Mouse (Mus musculus) CD4-positive, CD25-positive, alpha-beta regulatory T cell, adult 4 months (primary cell): ENCODE data around the gene Pilrb2. TPM values are rescaled to one million over a fixed set of nuclear protein-coding genes. Genes with fewer than 3 reads are reported as not detected.
"Not testable (repeated sequence)": the region's sequence is repeated elsewhere in the genome, so short reads cannot be mapped to it uniquely, and the experiment has no call there.

ENCODE experiments used
- ATAC-seq: one replicate; pipeline ENCODE4 v1.8.0; 2017
- polyA plus RNA-seq, 2 experiments: library from polyadenylated mRNA; unstranded; fragments of 100-300 nt; shearing (Covaris generic); gene quantifications; one replicate each; pipeline ENCODE4 v1.2.1; 2017

Pilrb2 gene
- 1 to 10 TPM in 1 of 2 experiments, not detected in 1; 1.9 TPM for polyA plus RNA-seq

GRCm38 (mm10) chr5:137871644-137872380, at the start of gene Pilrb2:
Gene Pilrb2 (minus strand): TSS chr5:137871815.
- ATAC-seq = not testable (repeated sequence)

- no peak for ATAC-seq
These were observed 43.9 kb upstream of the Pilrb2 start for GRCm38 (mm10) chr5:137915550-137915949.

GRCm38 (mm10) chr5:137914508-137914907, 42.9 kb upstream of the Pilrb2 start:
- ATAC-seq = no peak

GRCm38 (mm10) chr5:137909564-137910262, 38.1 kb upstream of the Pilrb2 start:
- no peak for ATAC-seq

- no peak for ATAC-seq
These were observed 26.2 kb upstream of the Pilrb2 start for GRCm38 (mm10) chr5:137897812-137898211.

- no peak for ATAC-seq
These were observed 21.3 kb upstream of the Pilrb2 start for GRCm38 (mm10) chr5:137892954-137893353.

GRCm38 (mm10) chr5:137887666-137888065, 16.1 kb upstream of the Pilrb2 start:
- ATAC-seq = no peak

GRCm38 (mm10) chr5:137885894-137886293, 14.3 kb upstream of the Pilrb2 start:
- no peak for ATAC-seq

- no peak for ATAC-seq
These were observed 11.7 kb upstream of the Pilrb2 start for GRCm38 (mm10) chr5:137883345-137883744.

- no peak for ATAC-seq
These were observed 11.3 kb upstream of the Pilrb2 start for GRCm38 (mm10) chr5:137882922-137883321.

GRCm38 (mm10) chr5:137877860-137878259, 6.2 kb upstream of the Pilrb2 start:
- ATAC-seq = no peak

- no peak for ATAC-seq
These were observed 3.4 kb upstream of the Pilrb2 start for GRCm38 (mm10) chr5:137875054-137875453.

GRCm38 (mm10) chr5:137872381-137872702, 727 bp upstream of the Pilrb2 start:
- ATAC-seq = not testable (repeated sequence)

GRCm38 (mm10) chr5:137868600-137868999, 3.0 kb downstream of the Pilrb2 start:
- ATAC-seq = not testable (repeated sequence)

GRCm38 (mm10) chr5:137864008-137864407, 7.6 kb downstream of the Pilrb2 start:
- ATAC-seq = not testable (repeated sequence)

GRCm38 (mm10) chr5:137857960-137858710, 13.5 kb downstream of the Pilrb2 start, which contains the start of gene Pilrb1:
Gene Pilrb1 (minus strand): TSS chr5:137858106.
- ATAC-seq = not testable (repeated sequence)

- ATAC-seq = not testable (repeated sequence)
These were observed 14.7 kb downstream of the Pilrb2 start for GRCm38 (mm10) chr5:137856870-137857269.

GRCm38 (mm10) chr5:137854907-137855306, 16.7 kb downstream of the Pilrb2 start:
- not testable (repeated sequence) for ATAC-seq

GRCm38 (mm10) chr5:137850313-137850712, 21.3 kb downstream of the Pilrb2 start:
- not testable (repeated sequence) for ATAC-seq

- not testable (repeated sequence) for ATAC-seq
These were observed 34.5 kb downstream of the Pilrb2 start for GRCm38 (mm10) chr5:137837110-137837509.

GRCm38 (mm10) chr5:137836611-137837010, 35.0 kb downstream of the Pilrb2 start:
- no peak for ATAC-seq

- not testable (repeated sequence) for ATAC-seq
These were observed 35.6 kb downstream of the Pilrb2 start, which contains the start of gene Pilra for GRCm38 (mm10) chr5:137835966-137836520. Gene Pilra (minus strand): TSS chr5:137836281.

- no peak for ATAC-seq
These were observed 38.1 kb downstream of the Pilrb2 start for GRCm38 (mm10) chr5:137833500-137833899.
